Mouse (Mus musculus): ENCODE data around the gene Slc22a23. TPM values are rescaled to one million over a fixed set of nuclear protein-coding genes. Genes with fewer than 3 reads are reported as not detected.

Gene Slc22a23
- total and polyA plus RNA-seq, 2 experiments from 2014 or later: 14.9 to 145 TPM

GRCm38 (mm10) chr13:34274417-34274816 lies 70.6 kb downstream of the Slc22a23 start:
- no peak for ATAC-seq (ENCODE audit: low FRiP score)
- H3K27me3 ChIP-seq (ENCODE audit: insufficient read depth, low read length): no peaks in the 10 kb centered on the region
- H3K9ac ChIP-seq (replicated peaks; ENCODE audit: low read length, poor library complexity, severe bottlenecking): no peak overlapping the region
- H3K27ac ChIP-seq (ENCODE audit: low read depth, low read length): no peak overlapping the region
- no peak for DNase-seq (ENCODE audit: low spot score)
- H3K4me1 ChIP-seq (ENCODE audit: insufficient read depth, low read length): peaks cover 12% of the 10 kb centered on the region; the same call in 1 of the 2 replicates
- H3K4me3 ChIP-seq (ENCODE audit: low read depth, low read length): no peak overlapping the region
- TF ChIP-seq CTCF (IDR thresholded peaks at IDR 0.05): no peak
- no peaks in the 10 kb centered on the region for H3K9me3 ChIP-seq (ENCODE audit: low read length)
- H3K36me3 ChIP-seq (ENCODE audit: insufficient read depth, low read length): no peaks in the 10 kb centered on the region; the same call in 1 of the 2 replicates
- WGBS: 97% methylated on average over 2 of the region's 2 CpGs
- H3K4me2 ChIP-seq (ENCODE audit: low read depth, low read length, poor library complexity, severe bottlenecking): no peak overlapping the region

- Histone ChIP-seq H3K9ac (replicated peaks; ENCODE audit: low read length, poor library complexity, severe bottlenecking) (no peak overlapping the region), H3K9me3 (ENCODE audit: low read length) (no peaks in the 10 kb centered on the region), H3K4me3 (ENCODE audit: low read depth, low read length) (no peak overlapping the region), H3K27ac (ENCODE audit: low read depth, low read length) (no peak overlapping the region), H3K4me1 (ENCODE audit: insufficient read depth, low read length) (peaks cover 12% of the 10 kb centered on the region; the same call in 1 of the 2 replicates), H3K4me2 (ENCODE audit: low read depth, low read length, poor library complexity, severe bottlenecking) (no peak overlapping the region), H3K36me3 (ENCODE audit: insufficient read depth, low read length) (no peaks in the 10 kb centered on the region; the same call in 1 of the 2 replicates), H3K27me3 (ENCODE audit: insufficient read depth, low read length) (no peaks in the 10 kb centered on the region)
- ATAC-seq (ENCODE audit: low FRiP score) (no peak), DNase-seq (ENCODE audit: low spot score) (no peak)
- no peak for TF ChIP-seq CTCF (IDR thresholded peaks at IDR 0.05)
- WGBS: 34% methylated on average over 8 of the region's 8 CpGs
Measured at GRCm38 (mm10) chr13:34272275-34273054, 72.5 kb downstream of the Slc22a23 start.

- 56% methylated on average over 2 of the region's 2 CpGs for WGBS
- peak; percentile 33 for DNase-seq (ENCODE audit: low spot score)
- Histone ChIP-seq H3K4me1 (ENCODE audit: insufficient read depth, low read length) (peaks cover 12% of the 10 kb centered on the region; the same call in 1 of the 2 replicates), H3K4me3 (ENCODE audit: low read depth, low read length) (no peak overlapping the region), H3K27me3 (ENCODE audit: insufficient read depth, low read length) (no peaks in the 10 kb centered on the region), H3K27ac (ENCODE audit: low read depth, low read length) (no peak overlapping the region), H3K9ac (replicated peaks; ENCODE audit: low read length, poor library complexity, severe bottlenecking) (no peak overlapping the region), H3K36me3 (ENCODE audit: insufficient read depth, low read length) (no peaks in the 10 kb centered on the region; the same call in 1 of the 2 replicates), H3K4me2 (ENCODE audit: low read depth, low read length, poor library complexity, severe bottlenecking) (no peak overlapping the region), H3K9me3 (ENCODE audit: low read length) (no peaks in the 10 kb centered on the region)
- peak; percentile 53; the same call in 1 of the 2 replicates for ATAC-seq (ENCODE audit: low FRiP score)
- TF ChIP-seq CTCF (IDR thresholded peaks at IDR 0.05): no peak
Measured at GRCm38 (mm10) chr13:34271665-34272064, 73.3 kb downstream of the Slc22a23 start.

GRCm38 (mm10) chr13:34270886-34271602 lies 73.9 kb downstream of the Slc22a23 start:
- Histone ChIP-seq H3K9me3 (ENCODE audit: low read length) (no peaks in the 10 kb centered on the region), H3K27ac (ENCODE audit: low read depth, low read length) (no peak overlapping the region), H3K4me3 (ENCODE audit: low read depth, low read length) (no peak overlapping the region), H3K9ac (replicated peaks; ENCODE audit: low read length, poor library complexity, severe bottlenecking) (no peak overlapping the region), H3K4me2 (ENCODE audit: low read depth, low read length, poor library complexity, severe bottlenecking) (no peak overlapping the region), H3K4me1 (ENCODE audit: insufficient read depth, low read length) (peaks cover 12% of the 10 kb centered on the region; the same call in 1 of the 2 replicates), H3K27me3 (ENCODE audit: insufficient read depth, low read length) (no peaks in the 10 kb centered on the region), H3K36me3 (ENCODE audit: insufficient read depth, low read length) (peaks cover 3% of the 10 kb centered on the region; the same call in 1 of the 2 replicates)
- DNase-seq (ENCODE audit: low spot score): no peak
- 79% methylated on average over 5 of the region's 5 CpGs for whole genome bisulfite sequencing
- TF ChIP-seq CTCF (IDR thresholded peaks at IDR 0.05): no peak
- ATAC-seq (ENCODE audit: low FRiP score): no peak

GRCm38 (mm10) chr13:34269376-34269991 lies 75.5 kb downstream of the Slc22a23 start:
- Histone ChIP-seq H3K36me3 (ENCODE audit: insufficient read depth, low read length) (peaks cover 4% of the 10 kb centered on the region; the same call in 1 of the 2 replicates), H3K9me3 (ENCODE audit: low read length) (no peaks in the 10 kb centered on the region), H3K4me1 (ENCODE audit: insufficient read depth, low read length) (peaks cover 12% of the 10 kb centered on the region; the same call in 1 of the 2 replicates), H3K4me3 (ENCODE audit: low read depth, low read length) (no peak overlapping the region), H3K27me3 (ENCODE audit: insufficient read depth, low read length) (no peaks in the 10 kb centered on the region), H3K4me2 (ENCODE audit: low read depth, low read length, poor library complexity, severe bottlenecking) (no peak overlapping the region), H3K9ac (replicated peaks; ENCODE audit: low read length, poor library complexity, severe bottlenecking) (no peak overlapping the region), H3K27ac (ENCODE audit: low read depth, low read length) (0 out of 2 replicates have a peak overlapping the region, but pooled peaks have one; percentile 9)
- no peak for TF ChIP-seq CTCF (IDR thresholded peaks at IDR 0.05)
- DNase-seq (ENCODE audit: low spot score): peak; percentile 42
- no peak for ATAC-seq (ENCODE audit: low FRiP score)
- 36% methylated on average over 2 of the region's 2 CpGs for WGBS

Data from midbrain, postnatal 0 days (tissue).